21 mouse cellular contexts compared by ENCODE assay signal in the genomic region with DNA sequence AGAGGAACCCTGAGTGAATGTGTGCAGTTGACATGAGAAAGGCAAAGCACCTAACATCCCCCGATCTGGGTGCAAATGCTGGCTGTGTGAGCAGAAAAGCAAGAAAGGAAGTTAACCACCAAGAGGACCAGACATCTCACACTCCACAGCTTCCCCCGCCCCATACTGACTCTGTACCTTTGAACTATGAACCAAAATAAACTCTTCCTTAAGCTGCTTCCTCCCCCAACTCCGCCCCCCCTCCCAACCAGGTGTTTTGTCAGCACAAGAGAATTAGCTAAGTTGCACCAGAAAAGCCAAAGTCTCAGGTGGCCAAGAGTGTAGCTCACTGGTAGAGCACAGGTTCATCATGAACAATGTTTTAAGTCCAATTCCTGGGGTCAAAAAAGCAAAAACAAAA. TPM values are rescaled to one million over a fixed set of nuclear protein-coding genes. Genes with fewer than 3 reads are reported as not detected.
DNase-seq lines count a peak whose midpoint lies in the region; ATAC-seq and TF ChIP-seq lines count a peak whose summit lies in the region.
"Had no signal": no experiment of that assay in that cellular context is flagged by ENCODE, and none has a peak within 500 bp of the region (broad histone marks: within the 10 kb centered on the region; RNA-seq: fewer than 3 reads in every experiment).

No protein-coding gene starts in this region.

- H3K36me3 ChIP-seq in midbrain, postnatal 0 days (ENCODE audit: insufficient read depth, low read length), result 0 out of 2 replicates have a peak, but pooled peaks cover under 1% of the 10 kb centered on the region
- no peaks in the 10 kb centered on the region for H3K36me3 ChIP-seq in midbrain, embryonic 10.5 days
- H3K36me3 ChIP-seq: heart, embryonic 15.5 days; liver, embryonic 13.5 days; neural tube, embryonic 12.5 days had no signal

- no peaks in the 10 kb centered on the region for H3K4me1 ChIP-seq in midbrain, postnatal 0 days (ENCODE audit: insufficient read depth, low read length)
- H3K4me1 ChIP-seq in midbrain, embryonic 10.5 days, result peaks cover 16% of the 10 kb centered on the region
- H3K4me1 ChIP-seq: neural tube, embryonic 12.5 days had no signal

- no peaks in the 10 kb centered on the region for H3K27me3 ChIP-seq in midbrain, postnatal 0 days (ENCODE audit: insufficient read depth, low read length)
- H3K27me3 ChIP-seq in midbrain, embryonic 10.5 days (ENCODE audit: low read depth, poor library complexity, severe bottlenecking), result no peaks in the 10 kb centered on the region
- H3K27me3 ChIP-seq: forebrain, embryonic 13.5 days; heart, embryonic 15.5 days; liver, embryonic 13.5 days; neural tube, embryonic 12.5 days had no signal

- no peaks in the 10 kb centered on the region for H3K9me3 ChIP-seq in midbrain, postnatal 0 days (ENCODE audit: low read length)
- no peaks in the 10 kb centered on the region for H3K9me3 ChIP-seq in midbrain, embryonic 10.5 days (replicated peaks)
- H3K9me3 ChIP-seq: forebrain, embryonic 13.5 days; heart, embryonic 15.5 days; liver, embryonic 13.5 days; neural tube, embryonic 12.5 days had no signal

- DNase-seq in gastrocnemius, postnatal 25 days, result peak; percentile 8
- DNase-seq in gastrocnemius, postnatal 36 days, result no peak
- DNase-seq in A20 (ENCODE audit: low read depth, low spot score), result peak; percentile 68
- DNase-seq in kidney, postnatal 25 days, result peak; percentile 42 to 55
- DNase-seq in thymus, postnatal 14 days, result peak; percentile 87
- no peak for DNase-seq in midbrain, postnatal 0 days (ENCODE audit: low spot score)
- no peak for DNase-seq in midbrain, embryonic 10.5 days (ENCODE audit: low spot score)
- DNase-seq: adrenal gland, adult 8-10 months; cerebellum, adult 9-10 months; gastrocnemius, postnatal 10 days; heart, adult 2 months; liver, embryonic 13.5 days; lung, embryonic 14.5 days; lung, postnatal 36 days had no signal

- ATAC-seq in cerebellum, adult (ENCODE audit: insufficient number of reproducible peaks, low FRiP score, low TSS enrichment), result no peak
- no peak for ATAC-seq in midbrain, postnatal 0 days (ENCODE audit: low FRiP score)
- ATAC-seq: forebrain, embryonic 13.5 days; hindbrain, embryonic 16.5 days had no signal

- no peak overlapping the region for H3K4me2 ChIP-seq in midbrain, postnatal 0 days (ENCODE audit: low read depth, low read length, poor library complexity, severe bottlenecking)
- H3K4me2 ChIP-seq: forebrain, embryonic 13.5 days; heart, embryonic 15.5 days; liver, embryonic 13.5 days; lung, embryonic 14.5 days; neural tube, embryonic 12.5 days had no signal

- intact Hi-C loops in gastrocnemius, postnatal 36 days (cut with DNase I), result no loop called here

- H3K9ac ChIP-seq in midbrain, postnatal 0 days (replicated peaks; ENCODE audit: low read length, poor library complexity, severe bottlenecking), result no peak overlapping the region
- H3K9ac ChIP-seq: forebrain, embryonic 13.5 days; heart, embryonic 15.5 days; liver, embryonic 13.5 days; lung, embryonic 14.5 days; neural tube, embryonic 12.5 days had no signal

- TF ChIP-seq CTCF in midbrain, postnatal 0 days (IDR thresholded peaks at IDR 0.05), result no peak

- no peak overlapping the region for H3K27ac ChIP-seq in midbrain, postnatal 0 days (ENCODE audit: low read depth, low read length)
- no peak overlapping the region for H3K27ac ChIP-seq in midbrain, embryonic 10.5 days (replicated peaks)
- H3K27ac ChIP-seq: forebrain, embryonic 13.5 days; heart, adult 2 months; heart, embryonic 15.5 days; kidney, postnatal 0 days; liver, embryonic 13.5 days; neural tube, embryonic 12.5 days; stomach, postnatal 0 days had no signal

- WGBS in midbrain, postnatal 0 days, result 74% methylated on average over 3 of the region's 3 CpGs
- WGBS in midbrain, embryonic 10.5 days, result 79% methylated on average over 3 of the region's 3 CpGs

- no peak overlapping the region for H3K4me3 ChIP-seq in midbrain, postnatal 0 days (ENCODE audit: low read depth, low read length)
- no peak overlapping the region for H3K4me3 ChIP-seq in midbrain, embryonic 10.5 days
- H3K4me3 ChIP-seq: forebrain, embryonic 13.5 days; heart, adult 2 months; heart, embryonic 15.5 days; liver, embryonic 13.5 days; neural tube, embryonic 12.5 days had no signal

RNA-seq across cellular contexts. Expression of a gene that starts 2.7 kb away (rescaled TPM):
- total RNA-seq in gastrocnemius, postnatal 25 days (2021), result 1 to 10 TPM; 7.4 to 7.7 TPM
- total RNA-seq in gastrocnemius, postnatal 36 days (2021), result 1 to 10 TPM; 6.7 to 6.9 TPM
- 65.3 and 85.9 TPM in 2 replicates for total RNA-seq in midbrain, postnatal 0 days (2014; rRNA removed)
- polyA plus RNA-seq in midbrain, postnatal 0 days (2015; fragmentation: Nextera tagmentation; extraction: Ambion mirVana), result 7.4 and 8.7 TPM in 2 replicates
- polyA plus RNA-seq in midbrain, embryonic 10.5 days (2016; fragmentation: Nextera tagmentation; extraction: Ambion mirVana), result 4.0 and 5.0 TPM in 2 replicates

RNA-seq across cellular contexts. Expression of a gene that starts 3.2 kb away (rescaled TPM):
- 1 to 10 TPM; 4.5 to 5.6 TPM for total RNA-seq in gastrocnemius, postnatal 25 days (2021)
- total RNA-seq in gastrocnemius, postnatal 36 days (2021), result 1 to 10 TPM; 5.3 to 5.6 TPM
- 26.6 and 34.1 TPM in 2 replicates for total RNA-seq in midbrain, postnatal 0 days (2014; rRNA removed)
- polyA plus RNA-seq in midbrain, postnatal 0 days (2015; fragmentation: Nextera tagmentation; extraction: Ambion mirVana), result 4.8 and 6.3 TPM in 2 replicates
- polyA plus RNA-seq in midbrain, embryonic 10.5 days (2016; fragmentation: Nextera tagmentation; extraction: Ambion mirVana), result 5.0 and 6.3 TPM in 2 replicates

Comparison
In these comparisons a context has a peak if more than half of its experiments do, and no peak if none do; other contexts are left out.
1. DNase-seq: peak in gastrocnemius, postnatal 25 days (single experiment), A20 (single experiment), kidney, postnatal 25 days (2 of 2) and thymus, postnatal 14 days (single experiment); none in gastrocnemius, postnatal 36 days (0 of 2), midbrain, postnatal 0 days (single experiment) and midbrain, embryonic 10.5 days (single experiment).